Mouse (Mus musculus) G1E-ER4 (cell line): ENCODE results near the gene Adcy2. TPM values are rescaled to one million over a fixed set of nuclear protein-coding genes. Genes with fewer than 3 reads are reported as not detected.

Experiments used
- GATA1 ChIP-seq: IDR thresholded peaks from one replicate; pipeline ENCODE4 v1.8.0; 2012; ENCODE audit warnings: low read length, inconsistent platforms
- polyA plus RNA-seq: library from polyadenylated mRNA; stranded (reverse); fragments of >175 nt; gene quantifications from 2 replicates; pipeline ENCODE4 v1.2.3, GENCODE M21; 2012

The Adcy2 gene
- polyA plus RNA-seq, result not detected in 2 replicates

DNA sequence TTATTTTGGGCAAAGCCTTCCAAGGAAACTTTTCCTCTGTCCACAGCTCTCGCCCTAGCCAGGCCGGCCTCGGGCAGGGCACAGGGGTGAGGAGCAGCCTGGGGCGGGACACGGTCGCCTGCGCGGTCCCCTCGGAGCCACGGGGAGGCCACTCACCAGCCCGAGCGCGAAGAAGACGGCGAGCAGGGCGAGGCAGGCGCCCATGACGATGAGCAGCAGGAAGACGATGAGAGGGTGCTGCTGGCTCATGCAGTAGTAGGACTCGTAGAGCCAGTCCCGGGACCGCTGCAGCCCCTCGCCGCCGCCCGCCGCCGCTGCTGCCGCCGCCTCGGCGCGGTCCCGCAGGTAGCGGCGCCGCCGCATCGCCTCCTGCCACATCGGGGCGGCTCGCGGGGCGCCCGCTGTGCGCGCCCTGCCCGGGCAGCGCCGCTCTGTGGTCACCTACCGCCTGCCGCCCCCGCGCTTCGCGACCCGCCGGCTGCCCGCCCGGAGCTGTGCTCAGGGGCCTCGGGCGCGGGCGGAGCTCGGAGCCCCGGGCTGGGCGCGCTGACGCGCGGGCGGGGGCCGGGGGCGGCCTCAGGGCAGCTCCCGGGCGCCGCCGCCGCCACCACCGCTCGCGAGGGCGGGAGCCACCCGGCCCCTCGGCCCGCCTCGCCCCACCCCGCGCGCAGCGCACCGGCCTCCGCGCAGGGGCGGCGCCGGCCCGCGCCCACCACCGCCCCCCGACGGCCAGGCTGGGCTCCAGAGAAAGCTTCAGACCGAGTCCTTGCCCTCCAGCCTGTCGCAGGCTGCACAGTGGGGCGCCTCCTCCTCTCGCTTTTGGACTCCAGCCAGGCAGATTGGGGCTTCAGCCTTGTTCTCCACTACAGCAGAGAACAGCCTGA lies at the start of gene Adcy2:
Gene Adcy2 (minus strand): TSS at position 624 of the 884 bp plus-strand sequence.
- no peak for TF ChIP-seq GATA1

DNA sequence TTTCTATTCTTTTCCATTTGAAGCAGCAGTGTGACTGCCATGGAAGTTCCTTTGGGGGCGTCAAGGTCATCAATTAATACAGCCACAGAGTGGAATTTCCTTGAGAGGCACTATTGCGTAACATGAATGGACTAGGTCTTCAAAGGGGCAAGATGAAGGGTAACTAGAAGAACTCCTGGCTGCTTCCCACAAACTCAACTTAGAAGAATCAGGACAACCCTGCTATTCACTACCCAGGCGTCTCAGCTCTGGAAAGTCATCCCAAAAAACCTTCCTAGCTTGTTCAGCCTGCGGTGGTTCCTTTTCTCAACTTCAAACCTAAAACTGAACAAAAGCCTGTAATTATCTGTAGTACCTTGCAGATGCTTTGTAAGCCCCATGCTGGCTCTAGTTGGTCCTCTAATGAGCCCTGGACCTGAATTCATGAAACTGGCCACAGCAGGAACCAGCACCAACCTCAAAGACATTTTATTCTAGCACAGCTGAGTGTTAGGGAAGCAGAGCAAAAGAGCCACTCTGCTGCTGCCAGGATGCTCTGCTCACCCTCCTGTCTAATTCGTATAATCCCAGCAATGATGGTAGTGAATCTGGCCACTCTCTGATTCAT lies 37.8 kb upstream of the Adcy2 start:
- no peak for TF ChIP-seq GATA1

DNA sequence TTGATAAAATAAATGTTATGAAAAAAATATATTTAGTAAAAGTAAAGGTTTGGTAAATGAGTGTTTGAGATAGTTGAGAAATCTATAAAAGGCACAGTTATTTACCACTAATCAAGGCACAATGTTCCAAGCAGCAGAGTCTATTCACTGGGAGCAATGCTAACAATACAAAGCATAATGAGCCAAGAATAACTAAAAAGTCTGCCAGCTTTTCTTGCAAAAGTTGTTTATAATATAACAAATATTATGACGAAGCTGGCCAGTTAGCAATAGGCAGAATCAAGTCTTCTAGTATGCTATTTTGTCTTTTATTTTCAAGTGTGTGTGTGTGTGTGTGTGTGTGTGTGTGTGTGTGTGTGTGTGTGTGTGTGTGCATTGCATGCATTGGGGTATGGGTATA lies 35.3 kb upstream of the Adcy2 start:
- TF ChIP-seq GATA1, result no peak

DNA sequence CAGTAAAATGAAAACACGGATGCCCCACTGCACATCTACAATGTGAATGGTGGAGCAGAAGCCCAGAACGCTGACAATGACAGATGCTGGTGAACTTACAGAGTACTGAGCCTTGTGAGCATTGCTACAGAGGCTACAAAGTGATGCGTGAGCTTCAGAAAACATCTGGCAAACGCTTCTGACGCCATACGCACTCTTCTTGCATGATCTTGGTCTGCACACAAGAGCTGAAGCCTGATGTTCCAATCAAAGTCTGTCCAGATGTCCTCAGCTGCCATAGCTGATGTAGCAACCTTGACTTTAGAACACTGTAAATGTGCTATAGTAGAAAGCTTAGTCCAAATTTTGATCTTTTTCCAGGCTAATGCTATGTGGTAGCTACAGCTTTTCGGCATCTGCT lies 34.2 kb upstream of the Adcy2 start:
- TF ChIP-seq GATA1, result no peak

DNA sequence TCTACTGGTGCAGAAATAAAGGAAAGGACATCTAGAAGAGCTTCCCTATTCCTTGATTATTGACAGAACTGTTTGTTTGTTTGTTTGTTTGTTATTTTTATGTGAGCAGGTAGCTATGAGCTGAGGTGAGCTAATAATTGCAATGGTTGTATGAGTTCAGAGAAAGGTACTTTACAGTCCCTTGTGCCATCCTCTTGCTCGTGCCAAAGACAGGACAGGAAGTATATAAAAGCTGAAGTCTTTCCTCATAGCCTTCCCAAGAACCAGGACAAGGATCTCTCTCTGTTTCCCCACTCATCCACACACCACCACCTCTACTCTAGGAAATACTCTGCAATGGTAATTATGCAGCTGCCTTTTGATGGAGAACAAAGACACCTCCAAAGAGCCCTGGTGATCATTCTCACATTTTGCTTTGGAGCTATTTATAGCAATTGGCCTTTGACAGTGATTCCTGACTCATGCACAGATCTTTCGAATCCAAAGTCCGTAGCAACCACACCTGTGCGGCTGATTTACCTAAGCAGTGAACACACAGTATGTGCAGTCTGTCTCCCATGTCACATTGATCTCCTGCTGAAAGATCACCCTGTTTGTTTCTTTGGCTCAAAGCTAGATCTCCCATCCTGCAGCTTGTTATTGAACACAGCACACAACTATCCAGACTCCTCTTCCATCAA lies 29.9 kb upstream of the Adcy2 start:
- no peak for TF ChIP-seq GATA1

DNA sequence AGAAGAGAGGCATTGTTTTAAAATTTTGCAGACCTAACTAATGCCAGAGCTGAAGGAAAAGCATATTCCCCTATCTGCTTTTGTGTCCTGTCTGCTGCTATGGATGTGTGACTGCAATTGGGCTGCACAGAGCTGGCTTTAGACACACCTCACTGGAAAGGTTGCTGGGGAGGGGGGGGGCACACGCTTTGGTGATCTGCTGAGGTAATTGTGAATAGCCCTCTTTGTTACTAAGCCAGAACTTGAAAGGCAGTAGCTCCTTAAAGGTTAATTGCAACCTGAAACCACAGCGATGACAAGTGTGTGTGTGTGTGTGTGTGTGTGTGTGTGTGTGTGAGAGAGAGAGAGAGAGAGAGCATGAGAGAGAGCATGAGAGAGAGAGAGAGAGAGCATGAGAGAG lies 25.6 kb upstream of the Adcy2 start:
- no peak for TF ChIP-seq GATA1

DNA sequence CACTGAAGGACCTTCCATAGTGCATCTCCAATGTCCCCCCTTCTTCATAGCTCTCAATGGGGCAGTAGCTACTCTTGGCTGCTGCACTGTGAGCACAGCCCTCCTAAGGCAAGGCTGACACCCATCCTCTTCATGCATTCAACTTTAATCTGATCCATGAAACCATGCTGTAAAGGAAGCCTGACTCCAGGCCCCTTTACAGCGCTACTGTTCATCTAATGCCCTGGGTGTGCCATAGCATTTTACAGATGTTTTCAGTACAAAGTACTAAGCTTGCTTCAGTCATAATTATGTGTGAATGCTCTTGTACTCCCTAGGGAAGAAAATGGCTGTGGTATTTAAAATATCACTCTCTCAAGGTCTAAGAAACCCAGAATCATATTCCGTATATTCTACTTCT lies 23.9 kb upstream of the Adcy2 start:
- TF ChIP-seq GATA1, result no peak

DNA sequence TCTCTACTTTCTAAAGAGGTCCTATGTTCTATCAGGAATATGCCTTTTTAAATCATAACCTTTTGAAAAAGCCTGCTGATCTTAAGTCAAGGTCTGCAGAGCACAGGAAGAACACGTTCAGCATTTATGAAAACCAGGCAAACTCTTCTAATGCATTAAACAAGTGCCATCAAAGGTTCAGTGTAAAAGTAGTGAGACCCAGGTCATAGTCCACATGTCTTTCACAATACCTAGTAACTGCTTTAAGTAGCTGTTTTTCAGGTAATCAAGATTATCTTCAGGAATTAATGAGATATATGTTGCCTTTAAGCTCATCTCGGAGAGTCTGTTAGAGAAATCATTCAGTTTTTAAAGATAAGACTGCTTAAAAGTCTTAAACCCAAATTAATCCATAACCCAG lies 21.2 kb upstream of the Adcy2 start:
- no peak for TF ChIP-seq GATA1

DNA sequence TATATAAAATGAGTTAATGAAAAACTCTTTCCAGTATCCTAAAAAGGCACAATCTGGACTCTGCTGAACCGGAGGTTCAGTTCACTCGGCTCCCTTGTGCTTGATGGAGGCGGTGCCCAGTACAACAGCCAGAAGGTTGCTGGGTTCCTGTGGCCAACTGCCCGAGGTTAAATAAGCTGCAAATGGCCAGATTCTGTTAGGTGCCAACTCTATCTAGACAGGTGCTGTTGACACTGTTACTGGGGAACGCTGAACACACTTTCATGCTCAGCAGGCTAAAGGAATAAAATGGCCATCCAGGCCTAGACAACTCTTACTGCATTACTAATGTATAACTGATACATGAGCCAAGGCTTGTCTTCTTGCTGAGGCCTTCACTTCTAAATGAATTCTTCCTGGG lies 7.6 kb upstream of the Adcy2 start:
- no peak for TF ChIP-seq GATA1

DNA sequence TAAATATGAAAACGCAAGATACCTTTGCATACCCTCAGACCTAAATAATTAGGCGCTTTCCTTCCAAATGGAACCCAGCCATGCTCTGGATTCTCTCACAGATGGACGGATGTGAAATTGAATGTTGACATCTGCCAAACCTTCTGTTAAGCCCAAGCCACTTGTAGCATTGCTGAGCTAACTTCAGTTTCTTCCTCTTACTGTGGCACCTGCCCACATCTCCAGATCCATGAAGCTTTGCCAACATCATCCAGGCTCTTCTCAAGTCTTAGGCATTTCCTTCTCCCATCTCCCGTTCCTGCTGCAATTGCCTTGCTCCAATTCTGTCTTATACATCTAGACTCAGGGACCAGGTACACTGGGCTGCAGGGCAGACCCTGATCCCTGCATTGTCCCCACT lies 6.8 kb upstream of the Adcy2 start:
- no peak for TF ChIP-seq GATA1

DNA sequence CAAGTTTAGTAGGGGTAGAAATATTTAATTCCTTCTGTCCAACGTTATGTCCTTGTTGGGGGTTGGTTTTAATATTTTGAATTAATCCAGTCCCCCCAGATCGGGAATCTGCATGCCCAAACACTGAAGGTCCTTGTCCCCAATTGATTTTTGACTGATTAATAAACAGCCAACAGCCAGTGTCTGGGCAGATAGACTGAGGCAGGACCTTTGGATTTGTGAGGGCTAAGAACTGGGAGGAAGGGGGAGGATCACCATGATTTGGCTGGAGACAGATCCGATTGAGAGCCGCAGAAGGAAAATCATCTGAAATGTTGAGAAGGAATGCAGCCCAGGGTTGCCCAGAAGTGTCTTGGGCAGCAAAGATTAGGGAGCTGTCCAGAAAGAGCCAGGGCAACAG lies 5.1 kb upstream of the Adcy2 start:
- no peak for TF ChIP-seq GATA1

DNA sequence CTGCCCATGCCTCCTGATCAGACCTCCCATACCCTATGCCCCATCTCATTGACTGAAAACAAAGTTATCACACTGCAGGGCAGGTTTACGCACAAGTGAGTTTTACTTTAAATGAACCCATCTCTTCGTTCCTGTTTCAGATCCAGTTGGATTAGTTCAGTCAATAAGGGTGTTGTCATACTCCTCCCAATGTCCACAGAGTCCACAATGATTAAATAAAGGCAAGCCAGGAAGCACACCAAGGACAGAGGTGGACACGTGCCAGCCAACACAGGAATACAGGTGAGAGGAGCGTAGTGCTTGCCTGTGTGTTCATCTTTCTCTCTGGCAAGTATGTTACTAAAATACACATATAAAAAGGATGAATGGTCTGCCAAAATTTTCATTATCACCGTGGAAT lies 3.3 kb upstream of the Adcy2 start:
- no peak for TF ChIP-seq GATA1

DNA sequence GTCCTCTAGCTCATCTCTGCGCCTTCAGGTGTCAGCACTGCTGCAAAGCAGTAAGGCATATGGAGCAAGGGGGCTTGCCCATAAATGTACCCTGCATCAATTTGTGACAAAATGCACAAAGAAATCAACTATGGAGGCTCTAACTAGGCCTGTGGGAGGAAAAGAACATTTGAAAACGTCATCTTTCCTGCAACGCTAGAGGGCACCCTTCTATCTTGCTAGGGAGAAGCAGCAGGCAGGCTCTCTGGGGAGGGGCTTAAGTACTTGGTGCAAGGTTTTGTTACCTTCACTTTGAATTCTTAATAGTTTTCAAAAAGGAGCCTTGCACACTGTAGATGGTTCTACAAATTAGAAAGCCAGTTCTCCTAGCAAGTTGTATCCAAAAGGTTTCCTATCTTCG lies 2.8 kb upstream of the Adcy2 start:
- TF ChIP-seq GATA1, result no peak

DNA sequence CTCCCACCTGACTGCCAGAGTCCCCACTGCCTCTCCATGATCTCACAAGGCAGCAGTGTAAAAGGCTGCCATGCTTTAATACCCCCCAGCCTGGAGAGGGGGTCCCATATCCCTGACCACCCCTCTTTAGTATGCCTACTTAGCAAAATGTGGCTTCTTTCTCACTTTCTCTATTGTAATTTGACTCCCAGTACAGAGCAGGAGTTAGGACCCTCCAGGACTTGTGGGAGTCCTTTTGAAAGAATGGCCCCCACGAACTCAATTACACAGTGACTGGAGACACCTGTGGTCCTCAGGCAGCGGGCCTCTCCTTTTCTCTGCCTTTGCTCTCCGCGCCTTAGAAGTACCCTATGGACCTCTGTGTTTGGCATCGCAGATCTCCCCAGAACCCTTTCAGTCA lies 485 bp upstream of the Adcy2 start:
- no peak for TF ChIP-seq GATA1

DNA sequence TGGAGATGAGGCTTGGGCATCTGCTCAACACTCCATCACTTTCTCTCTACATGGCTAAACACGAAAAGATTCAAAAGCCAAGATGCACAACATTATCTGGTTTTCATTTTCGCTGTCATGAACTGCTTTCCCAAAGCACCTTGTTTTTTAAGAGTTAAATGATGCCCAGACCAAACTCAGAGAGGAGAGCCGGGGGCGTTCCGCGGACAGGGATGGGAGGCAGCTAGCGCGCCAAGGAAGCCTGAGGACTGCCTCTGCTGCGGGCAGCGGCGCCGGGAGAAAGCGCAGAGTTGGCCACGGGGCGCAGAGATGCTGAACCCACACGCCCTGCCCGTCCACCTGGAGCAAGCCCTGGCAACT lies 803 bp downstream of the Adcy2 start:
- no peak for TF ChIP-seq GATA1

DNA sequence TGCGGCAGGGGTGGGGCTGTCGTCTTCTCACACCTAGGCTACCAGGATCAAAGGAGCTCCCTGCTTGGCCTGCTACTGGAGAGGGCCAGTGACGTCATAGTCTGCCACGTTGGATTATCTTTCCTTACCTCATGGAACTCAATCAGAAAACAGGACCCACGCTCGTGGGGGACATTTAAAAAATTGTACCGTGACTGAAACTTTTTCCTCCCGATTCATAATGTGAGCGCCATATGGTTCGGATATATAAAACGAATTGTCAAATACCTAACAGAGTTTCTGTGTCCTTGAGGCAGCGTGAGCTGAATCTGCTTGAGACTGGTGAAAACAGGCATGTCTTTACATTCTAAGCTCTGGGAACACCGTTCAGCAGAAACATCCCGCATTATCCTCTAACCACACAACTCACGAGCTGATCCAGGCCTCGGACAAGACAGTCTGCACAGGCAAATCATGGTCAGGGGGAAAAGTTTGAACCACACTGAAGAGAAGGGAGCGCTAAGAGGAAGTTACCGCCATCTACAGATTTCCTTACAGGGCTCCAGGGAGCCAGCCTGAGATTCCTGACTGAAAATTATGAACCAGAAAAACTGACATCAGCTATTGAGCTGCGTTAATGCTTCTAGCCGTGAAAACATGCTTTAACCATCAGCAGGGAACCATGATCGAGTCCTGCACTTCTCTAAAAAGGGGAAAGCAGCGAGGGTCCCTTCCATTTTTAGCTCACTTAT lies 1.4 kb downstream of the Adcy2 start:
- TF ChIP-seq GATA1, result no peak

DNA sequence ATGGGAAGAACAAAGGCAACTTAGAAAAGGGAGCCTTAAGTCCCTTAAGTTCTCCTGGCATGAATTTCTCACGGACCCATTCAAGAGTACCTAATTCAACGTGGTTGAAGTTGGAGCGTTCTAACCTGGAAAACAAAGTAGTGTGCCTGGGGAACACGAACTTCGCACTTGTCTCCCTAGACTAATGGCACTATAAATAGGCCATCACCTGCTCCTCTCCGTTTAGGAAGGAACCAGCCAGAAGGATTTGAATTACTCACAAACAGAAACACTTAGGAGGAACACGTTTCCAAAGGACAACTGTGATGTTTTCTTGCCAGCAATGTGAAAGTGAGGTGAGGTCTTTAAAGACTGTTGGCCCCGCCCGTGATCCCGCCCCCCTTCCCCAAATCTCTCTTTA lies 2.0 kb downstream of the Adcy2 start:
- TF ChIP-seq GATA1, result no peak
